Mouse (Mus musculus) stomach, postnatal 0 days (tissue): ENCODE data around the gene Gpc2. TPM values are rescaled to one million over a fixed set of nuclear protein-coding genes. Genes with fewer than 3 reads are reported as not detected.
A peak's percentile ranks its signal among the peaks of the same experiment; 100 is the strongest.

Experiments used
- ATAC-seq: fragments of 200-750 bp; cut with Nextera tagmentation; 2 replicates; pipeline ENCODE4 v1.8.0; 2017; ENCODE audit not compliant: low FRiP score, low TSS enrichment
- DNase-seq: peaks from one replicate; pipeline ENCODE4 v3.0.0-alpha.2; 2016; ENCODE audit warnings: low spot score
- H3K27ac ChIP-seq: fragments of 300-500 bp; sonication (generic); replicated peaks from 2 replicates; pipeline ENCODE4 v1.5.1; 2014; ENCODE audit warnings: mild to moderate bottlenecking, control low read depth
- H3K27me3 ChIP-seq: fragments of 300-500 bp; sonication (generic); 2 replicates; pipeline ENCODE4 v1.6.1; 2014; ENCODE audit warnings: low read length; ENCODE audit not compliant: control insufficient read depth, insufficient read depth
- H3K36me3 ChIP-seq: fragments of 300-500 bp; sonication (generic); 2 replicates; pipeline ENCODE4 v1.6.1; 2014; ENCODE audit warnings: low read length, mixed read lengths; ENCODE audit not compliant: control insufficient read depth, insufficient read depth
- H3K4me1 ChIP-seq: fragments of 300-500 bp; sonication (generic); replicated peaks from 2 replicates; pipeline ENCODE4 v1.6.1; 2014; ENCODE audit warnings: antibody characterized with exemption; ENCODE audit not compliant: control insufficient read depth, insufficient read depth
- H3K4me2 ChIP-seq: fragments of 300-500 bp; sonication (generic); replicated peaks from 2 replicates; pipeline ENCODE4 v1.6.1; 2014; ENCODE audit warnings: low read depth, mild to moderate bottlenecking, control low read depth, moderate library complexity
- H3K4me3 ChIP-seq: fragments of 300-500 bp; sonication (generic); 2 replicates; pipeline ENCODE4 v1.5.1; 2014; ENCODE audit warnings: low read depth, low read length, control low read depth
- H3K9ac ChIP-seq: fragments of 300-500 bp; sonication (generic); 2 replicates; pipeline ENCODE4 v1.6.1; 2014; ENCODE audit warnings: mild to moderate bottlenecking, low read length, control low read depth, mixed read lengths
- H3K9me3 ChIP-seq: fragments of 300-500 bp; sonication (generic); 2 replicates; pipeline ENCODE4 v1.6.1; 2016; ENCODE audit warnings: low read length; ENCODE audit not compliant: control insufficient read depth
- CTCF ChIP-seq: IDR thresholded peaks from 2 replicates; pipeline ENCODE4 v1.5.1; 2016; ENCODE audit warnings: antibody characterized with exemption, low read depth, mild to moderate bottlenecking, moderate library complexity
- EP300 ChIP-seq: optimal IDR thresholded peaks from 2 replicates; pipeline ENCODE3; 2016; ENCODE audit warnings: antibody characterized with exemption
- WGBS: fragments of 180-500 bp; shearing (Covaris S2); extraction: QIAGEN DNeasy Blood & Tissue Kit; methylation state at CpG from one replicate; pipeline ENCODE4 v1.1.7; 2014; 5-methylcytosine and 5-hydroxymethylcytosine counted together
- polyA plus RNA-seq: library from polyadenylated mRNA; unstranded; fragments of >200 nt; fragmentation: Nextera tagmentation; extraction: Ambion mirVana; gene quantifications from 2 replicates; pipeline ENCODE4 v1.2.1, GENCODE M21; 2015

The Gpc2 gene
- polyA plus RNA-seq, 1 experiment from 2014 or later = 1.8 TPM

DNA sequence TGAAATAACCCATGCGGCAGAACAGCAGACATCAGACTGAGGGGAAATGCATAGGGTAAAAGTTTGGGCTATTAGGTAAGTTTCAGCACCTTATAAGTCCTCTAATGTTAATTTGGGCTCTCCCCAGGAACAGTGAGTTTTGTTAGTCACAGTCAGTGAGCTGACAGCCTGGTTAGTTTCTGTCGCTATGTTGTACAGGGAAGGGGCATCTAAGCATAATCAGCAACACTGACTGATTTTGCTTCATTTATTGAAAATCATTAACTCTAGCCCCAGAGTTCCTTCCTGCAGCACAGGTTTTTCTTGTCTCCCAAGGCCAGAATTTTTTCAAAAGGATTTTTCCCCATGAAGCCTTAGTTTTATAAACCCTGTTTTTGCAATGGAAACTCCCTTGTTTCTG, 46.0 kb downstream of the Gpc2 start:
- no peak for TF ChIP-seq CTCF
- no peak for TF ChIP-seq EP300
- Histone ChIP-seq H3K9me3 (no peaks in the 10 kb centered on the region), H3K27ac (no peak overlapping the region), H3K4me2 (no peak overlapping the region), H3K4me3 (no peak overlapping the region), H3K9ac (no peak overlapping the region), H3K4me1 (no peaks in the 10 kb centered on the region), H3K36me3 (no peaks in the 10 kb centered on the region), H3K27me3 (no peaks in the 10 kb centered on the region)
- WGBS = 63% methylated on average over 2 of the region's 2 CpGs
- no peak for ATAC-seq
- DNase-seq = no peak

- H3K9ac ChIP-seq = no peak overlapping the region
- H3K27ac ChIP-seq = no peak overlapping the region
- no peak for DNase-seq
- WGBS = 85% methylated on average over 3 of the region's 3 CpGs
- no peaks in the 10 kb centered on the region for H3K36me3 ChIP-seq
- H3K27me3 ChIP-seq = no peaks in the 10 kb centered on the region
- no peaks in the 10 kb centered on the region for H3K4me1 ChIP-seq
- ATAC-seq = no peak
- TF ChIP-seq EP300 (no peak), CTCF (no peak)
- no peak overlapping the region for H3K4me2 ChIP-seq
- H3K4me3 ChIP-seq = no peak overlapping the region
- no peaks in the 10 kb centered on the region for H3K9me3 ChIP-seq
These were observed 50.3 kb downstream of the Gpc2 start for GRCm38 (mm10) chr5:138229511-138229910.

GRCm38 (mm10) chr5:138228026-138228425, 51.8 kb downstream of the Gpc2 start:
- 61% methylated on average over 3 of the region's 3 CpGs for WGBS
- DNase-seq = peak; percentile 25

GRCm38 (mm10) chr5:138227367-138227766, 52.4 kb downstream of the Gpc2 start:
- TF ChIP-seq CTCF (no peak), EP300 (no peak)
- no peak overlapping the region for H3K4me2 ChIP-seq
- no peak overlapping the region for H3K4me3 ChIP-seq
- H3K27me3 ChIP-seq = no peaks in the 10 kb centered on the region
- no peaks in the 10 kb centered on the region for H3K9me3 ChIP-seq
- ATAC-seq (no peak), DNase-seq (no peak)
- no peak overlapping the region for H3K27ac ChIP-seq
- no peaks in the 10 kb centered on the region for H3K36me3 ChIP-seq
- 60% methylated on average over 2 of the region's 2 CpGs for WGBS
- H3K4me1 ChIP-seq = no peaks in the 10 kb centered on the region
- no peak overlapping the region for H3K9ac ChIP-seq

More at GRCm38 (mm10) chr5:138228026-138228425, 51.8 kb downstream of the Gpc2 start:
- Histone ChIP-seq H3K27me3 (no peaks in the 10 kb centered on the region), H3K4me2 (no peak overlapping the region), H3K4me3 (no peak overlapping the region), H3K9ac (no peak overlapping the region), H3K9me3 (no peaks in the 10 kb centered on the region), H3K27ac (no peak overlapping the region), H3K4me1 (no peaks in the 10 kb centered on the region), H3K36me3 (no peaks in the 10 kb centered on the region)
- TF ChIP-seq CTCF = peak; percentile 62
- TF ChIP-seq EP300 = no peak
- ATAC-seq = no peak

GRCm38 (mm10) chr5:138226491-138226890, 53.3 kb downstream of the Gpc2 start:
- Histone ChIP-seq H3K9ac (no peak overlapping the region), H3K4me1 (no peaks in the 10 kb centered on the region), H3K27ac (no peak overlapping the region), H3K4me3 (no peak overlapping the region), H3K27me3 (no peaks in the 10 kb centered on the region), H3K4me2 (no peak overlapping the region), H3K36me3 (no peaks in the 10 kb centered on the region), H3K9me3 (no peaks in the 10 kb centered on the region)
- no peak for DNase-seq
- ATAC-seq = no peak
- TF ChIP-seq EP300 (no peak), CTCF (no peak)
- WGBS = 63% methylated on average over 4 of the region's 4 CpGs

DNA sequence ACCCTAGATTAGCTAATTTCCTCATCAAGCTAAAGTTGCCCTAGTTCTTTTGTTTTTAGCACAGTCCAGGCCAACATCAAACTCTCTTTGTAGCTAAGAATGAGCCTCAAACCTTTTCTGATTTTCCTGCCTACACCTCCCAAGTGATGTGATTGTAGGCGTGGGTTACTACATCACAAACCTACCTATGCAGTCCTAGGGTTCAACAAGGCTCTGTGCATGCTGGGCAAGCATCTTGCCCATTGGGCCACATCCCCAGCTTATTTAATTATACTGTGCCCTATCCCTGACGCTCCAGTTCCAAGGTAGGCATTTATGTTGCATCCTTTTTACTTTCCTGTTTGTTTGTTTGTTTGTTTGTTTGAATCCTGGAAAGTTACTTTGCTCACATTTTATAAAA, 54.1 kb downstream of the Gpc2 start, which contains the start of gene Nxpe5:
Gene Nxpe5 (plus strand): TSS at position 199 of the 400 bp plus-strand sequence.
- Histone ChIP-seq H3K27me3 (no peaks in the 10 kb centered on the region), H3K27ac (no peak within 1 kb of the TSS), H3K4me1 (no peaks in the 10 kb centered on the region), H3K9ac (no peak within 1 kb of the TSS), H3K36me3 (no peaks in the 10 kb centered on the region), H3K4me3 (no peak within 1 kb of the TSS), H3K9me3 (no peaks in the 10 kb centered on the region), H3K4me2 (no peak within 1 kb of the TSS)
- no peak for DNase-seq
- WGBS = 43% methylated on average over 2 of the region's 2 CpGs
- ATAC-seq = no peak
- TF ChIP-seq EP300 (no peak), CTCF (no peak)

Other genes starting within 250 kb of the Gpc2 start
- gene Smok3c, start 226.8 kb downstream of the Gpc2 start, polyA plus RNA-seq = not detected in 2 replicates
- gene Zkscan1, start 194.9 kb downstream of the Gpc2 start, polyA plus RNA-seq = 5.6 and 5.8 TPM in 2 replicates
- 20.0 and 20.4 TPM in 2 replicates for gene Zscan21, start 163.1 kb downstream of the Gpc2 start, polyA plus RNA-seq
- 6.1 and 8.0 TPM in 2 replicates for gene Zfp113, start 124.3 kb downstream of the Gpc2 start, polyA plus RNA-seq
- 173 and 180 TPM in 2 replicates for gene Cops6, start 118.9 kb downstream of the Gpc2 start, polyA plus RNA-seq
- gene Ap4m1, start 108.0 kb downstream of the Gpc2 start, polyA plus RNA-seq = 9.3 and 9.9 TPM in 2 replicates
- gene Mcm7, start 107.6 kb downstream of the Gpc2 start, polyA plus RNA-seq = 43.6 and 45.5 TPM in 2 replicates
- gene Taf6, start 92.6 kb downstream of the Gpc2 start, polyA plus RNA-seq = 27.1 and 27.7 TPM in 2 replicates
- 18.6 and 20.0 TPM in 2 replicates for gene Cnpy4, start 92.5 kb downstream of the Gpc2 start, polyA plus RNA-seq
- 6.7 and 7.0 TPM in 2 replicates for gene Mblac1, start 85.7 kb downstream of the Gpc2 start, polyA plus RNA-seq
- 0.10 and 0.11 TPM in 2 replicates for gene Nxpe5, start 54.1 kb downstream of the Gpc2 start, polyA plus RNA-seq
- gene Lamtor4, start 24.5 kb downstream of the Gpc2 start, polyA plus RNA-seq = 88.3 and 91.0 TPM in 2 replicates
- 2.4 and 3.3 TPM in 2 replicates for gene BC037034, start 16.0 kb downstream of the Gpc2 start, polyA plus RNA-seq
- 3.6 and 4.5 TPM in 2 replicates for gene Gal3st4, start 7.2 kb downstream of the Gpc2 start, polyA plus RNA-seq
- gene Gm43720, start within 50 bp of the Gpc2 start, polyA plus RNA-seq = 0.17 and 0.36 TPM in 2 replicates
- 0.50 and 0.74 TPM in 2 replicates for gene Stag3, start 235 bp upstream of the Gpc2 start, polyA plus RNA-seq
- 0.15 TPM in 1 of 2 replicates, not detected in the other for gene Pvrig, start 62.0 kb upstream of the Gpc2 start, polyA plus RNA-seq
- 9.1 and 10.5 TPM in 2 replicates for gene Zfp157, start 161.5 kb upstream of the Gpc2 start, polyA plus RNA-seq